Mouse (Mus musculus) lung, adult 2 months (tissue): ENCODE results near the gene Ppp1r15a.

Source experiments
- CTCF ChIP-seq: fragments of 200-500 bp; IDR thresholded peaks from 2 replicates; pipeline ENCODE4 v1.5.1; 2011; ENCODE audit warnings: mild to moderate bottlenecking, low read length, control low read depth; ENCODE audit not compliant: insufficient read depth
- POLR2A ChIP-seq: fragments of 200-500 bp; IDR thresholded peaks from 2 replicates; pipeline ENCODE4 v1.6.1; 2011; ENCODE audit warnings: low read depth, mild to moderate bottlenecking, control low read depth, low read length, borderline replicate concordance; ENCODE audit errors: extremely low read depth

- TF ChIP-seq POLR2A: no peak
- no peak for TF ChIP-seq CTCF
Observed at GRCm38 (mm10) chr7:45492225-45492844, 33.7 kb downstream of the Ppp1r15a start.
